Mouse (Mus musculus) MEL (cell line): Measurements from ENCODE around the gene Cd38. TPM values are rescaled to one million over a fixed set of nuclear protein-coding genes. Genes with fewer than 3 reads are reported as not detected.

Source experiments
- DNase-seq: peaks from one replicate; pipeline ENCODE4 v3.0.0; 2011; ENCODE audit warnings: low read depth, low spot score
- H3K27ac ChIP-seq: 2 replicates; pipeline ENCODE4 v1.5.1; 2012; ENCODE audit warnings: low read depth, mild to moderate bottlenecking, control low read depth, low read length, moderate library complexity; ENCODE audit not compliant: control insufficient read depth
- H3K27me3 ChIP-seq, 2 experiments: fragments of 150-350 bp in 1 of 2; sonication (generic) in 1 of 2; 2 replicates each; pipeline ENCODE4 v1.6.1; 2012; ENCODE audit warnings: low read length in 2 of 2, mild to moderate bottlenecking in 2 of 2, improper control_type of control experiment in 1 of 2, moderate library complexity in 1 of 2; ENCODE audit not compliant: insufficient read depth in 2 of 2, control insufficient read depth in 1 of 2
- H3K36me3 ChIP-seq, 2 experiments: 2 replicates each; pipeline ENCODE4 v1.6.1; 2012 to 2014; ENCODE audit warnings: low read length in 2 of 2, improper control_type of control experiment in 1 of 2, inconsistent platforms in 1 of 2, mild to moderate bottlenecking in 1 of 2; ENCODE audit not compliant: insufficient read depth in 2 of 2, control insufficient read depth in 1 of 2
- H3K4me1 ChIP-seq, 2 experiments: fragments of 150-350 bp in 1 of 2; sonication (generic) in 1 of 2; 2 replicates each; pipeline ENCODE4 v1.6.1; 2012; ENCODE audit warnings: low read length in 2 of 2, improper control_type of control experiment in 1 of 2, mild to moderate bottlenecking in 1 of 2; ENCODE audit not compliant: insufficient read depth in 2 of 2, control insufficient read depth in 1 of 2
- H3K4me3 ChIP-seq, 2 experiments: fragments of 150-350 bp in 1 of 2; sonication (generic) in 1 of 2; 2 replicates each; pipeline ENCODE4 v1.5.1; 2012; ENCODE audit warnings: low read depth in 2 of 2, low read length in 2 of 2, mild to moderate bottlenecking in 2 of 2, moderate library complexity in 2 of 2, control low read depth in 1 of 2, improper control_type of control experiment in 1 of 2; ENCODE audit not compliant: control insufficient read depth in 1 of 2, insufficient read depth in 1 of 2
- H3K79me2 ChIP-seq: 2 replicates; pipeline ENCODE4 v1.6.1; 2012; ENCODE audit warnings: mild to moderate bottlenecking, low read length, moderate library complexity; ENCODE audit not compliant: control insufficient read depth, poor library complexity, insufficient read depth
- H3K9ac ChIP-seq: 2 replicates; pipeline ENCODE4 v1.6.1; 2012; ENCODE audit warnings: low read depth, mild to moderate bottlenecking, control low read depth, low read length, moderate library complexity; ENCODE audit not compliant: control insufficient read depth, poor library complexity, severe bottlenecking
- H3K9me3 ChIP-seq: fragments of 150-350 bp; sonication (generic); replicated peaks from 2 replicates; pipeline ENCODE4 v1.6.1; 2012; ENCODE audit warnings: mild to moderate bottlenecking, low read length, improper control_type of control experiment, moderate library complexity; ENCODE audit not compliant: insufficient read depth
- BHLHE40 ChIP-seq: IDR thresholded peaks from 2 replicates; pipeline ENCODE4 v1.6.1; 2012; ENCODE audit warnings: low read depth, mild to moderate bottlenecking, inconsistent platforms, low read length, improper control_type of control experiment, borderline replicate concordance
- CHD1 ChIP-seq: IDR thresholded peaks from 2 replicates; pipeline ENCODE4 v1.6.1; 2012; ENCODE audit warnings: low read depth, mild to moderate bottlenecking, inconsistent platforms, low read length, improper control_type of control experiment
- ELF1 ChIP-seq: IDR thresholded peaks from 2 replicates; pipeline ENCODE4 v1.6.1; 2014; ENCODE audit warnings: low read depth, mild to moderate bottlenecking, inconsistent platforms, low read length, improper control_type of control experiment, moderate library complexity
- GABPA ChIP-seq: IDR thresholded peaks from 2 replicates; pipeline ENCODE4 v1.6.1; 2012; ENCODE audit warnings: low read depth, mild to moderate bottlenecking, inconsistent platforms, low read length, improper control_type of control experiment, moderate library complexity
- GATA1 ChIP-seq: IDR thresholded peaks from 2 replicates; pipeline ENCODE4 v1.6.1; 2011; ENCODE audit warnings: low read depth, low read length, improper control_type of control experiment
- JUND ChIP-seq: IDR thresholded peaks from 2 replicates; pipeline ENCODE4 v1.6.1; 2011; ENCODE audit warnings: low read depth, mild to moderate bottlenecking, improper control_type of control experiment, low read length
- MAX ChIP-seq: IDR thresholded peaks from 2 replicates; pipeline ENCODE4 v1.6.1; 2011; ENCODE audit warnings: low read length, improper control_type of control experiment
- MAZ ChIP-seq: IDR thresholded peaks from 2 replicates; pipeline ENCODE4 v1.6.1; 2012; ENCODE audit warnings: low read depth, mild to moderate bottlenecking, inconsistent platforms, low read length, improper control_type of control experiment
- NELFE ChIP-seq: IDR thresholded peaks from 2 replicates; pipeline ENCODE4 v1.6.1; 2011; ENCODE audit warnings: low read depth, low read length, improper control_type of control experiment
- NRF1 ChIP-seq: IDR thresholded peaks from 2 replicates; pipeline ENCODE4 v1.6.1; 2014; ENCODE audit warnings: low read depth, mild to moderate bottlenecking, inconsistent platforms, low read length, improper control_type of control experiment, moderate library complexity; ENCODE audit not compliant: poor library complexity, insufficient read depth, severe bottlenecking
- POLR2A ChIP-seq, 2 experiments: IDR thresholded peaks; 2 replicates each; pipeline ENCODE4 v1.6.1; 2011 to 2012; ENCODE audit warnings: low read length in 2 of 2, mild to moderate bottlenecking in 2 of 2, control low read depth in 1 of 2, improper control_type of control experiment in 1 of 2, low read depth in 1 of 2, moderate library complexity in 1 of 2; ENCODE audit not compliant: control insufficient read depth in 1 of 2, insufficient read depth in 1 of 2, poor library complexity in 1 of 2
- POLR2AphosphoS2 ChIP-seq: IDR thresholded peaks from 2 replicates; pipeline ENCODE4 v1.6.1; 2011; ENCODE audit warnings: low read length, improper control_type of control experiment
- RAD21 ChIP-seq: IDR thresholded peaks from 2 replicates; pipeline ENCODE4 v1.6.1; 2011; ENCODE audit warnings: mild to moderate bottlenecking, low read depth, low read length, improper control_type of control experiment
- SIN3A ChIP-seq: IDR thresholded peaks from 2 replicates; pipeline ENCODE4 v1.6.1; 2012; ENCODE audit warnings: low read length, improper control_type of control experiment, inconsistent platforms
- SMC3 ChIP-seq: IDR thresholded peaks from 2 replicates; pipeline ENCODE4 v1.6.1; 2011; ENCODE audit warnings: low read depth, low read length, improper control_type of control experiment
- TAL1 ChIP-seq: IDR thresholded peaks from 2 replicates; pipeline ENCODE4 v1.6.1; 2012; ENCODE audit warnings: mild to moderate bottlenecking, inconsistent platforms, low read length, moderate library complexity, mixed read lengths
- TBP ChIP-seq: IDR thresholded peaks from 2 replicates; pipeline ENCODE4 v1.8.0; 2011; ENCODE audit warnings: low read depth, low read length, improper control_type of control experiment
- TCF12 ChIP-seq: IDR thresholded peaks from 2 replicates; pipeline ENCODE4 v1.6.1; 2014; ENCODE audit warnings: low read depth, mild to moderate bottlenecking, inconsistent platforms, low read length, improper control_type of control experiment, moderate library complexity
- USF1 ChIP-seq: IDR thresholded peaks from 2 replicates; pipeline ENCODE4 v1.6.1; 2014; ENCODE audit warnings: low read depth, mild to moderate bottlenecking, inconsistent platforms, low read length, improper control_type of control experiment, moderate library complexity
- USF2 ChIP-seq, 2 experiments: IDR thresholded peaks; 2 replicates each; pipeline ENCODE4 v1.6.1; 2011 to 2012; ENCODE audit warnings: improper control_type of control experiment in 2 of 2, low read length in 2 of 2, borderline replicate concordance in 1 of 2, inconsistent platforms in 1 of 2, low read depth in 1 of 2, mild to moderate bottlenecking in 1 of 2; ENCODE audit not compliant: insufficient read depth in 1 of 2
- ZMIZ1 ChIP-seq: IDR thresholded peaks from 2 replicates; pipeline ENCODE4 v1.6.1; 2012; ENCODE audit warnings: low read depth, mild to moderate bottlenecking, inconsistent platforms, low read length, improper control_type of control experiment, moderate library complexity
- polyA plus RNA-seq, 2 experiments: library from polyadenylated mRNA; stranded (reverse) in 1 of 2; unstranded in 1 of 2; fragments of >175 nt in 1 of 2; fragments of >200 nt in 1 of 2; gene quantifications; 2 replicates each; pipeline versions ENCODE4 v1.2.1 to v1.2.4; 2012; ENCODE audit warnings: low replicate concordance in 2 of 2, low read depth in 1 of 2; ENCODE audit not compliant: insufficient read length in 2 of 2, insufficient read depth in 1 of 2, missing spikeins in 1 of 2
- total RNA-seq: library from RNA; depleted of rRNA; stranded (reverse); fragments of 300-350 nt; gene quantifications from 2 replicates; pipeline ENCODE4 v1.2.3, GENCODE M21; 2012

Gene Cd38
- total and polyA plus RNA-seq, 3 experiments, result not detected

DNA sequence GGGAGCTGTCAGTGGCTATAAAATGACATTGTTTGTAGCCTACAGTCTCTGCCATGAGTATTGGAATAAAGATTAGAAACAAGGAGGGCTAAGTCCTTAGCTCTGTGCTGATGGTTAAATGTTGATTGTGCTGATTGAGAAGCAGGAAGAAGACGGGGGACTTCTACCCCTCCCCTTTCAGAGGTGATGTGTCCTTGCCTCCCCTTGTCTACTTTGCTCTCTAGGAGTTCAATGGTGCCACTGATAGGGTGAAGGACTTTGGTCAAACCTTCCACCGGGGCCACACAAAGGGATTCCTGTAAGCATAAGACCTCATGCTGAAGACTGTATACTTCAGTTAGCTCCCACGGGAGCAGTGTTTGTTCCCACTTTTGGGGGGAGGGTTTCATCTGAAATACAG is 45.5 kb upstream of the Cd38 start:
- H3K4me3 ChIP-seq, result no peak overlapping the region
- DNase-seq, result no peak
- H3K27ac ChIP-seq, result no peak overlapping the region
- TF ChIP-seq MAX (no peak), BHLHE40 (no peak)
- H3K9me3 ChIP-seq, result no peaks in the 10 kb centered on the region
- peaks cover 0 to 9% of the 10 kb centered on the region in 2 experiments; a peak in 2 of 4 replicates for H3K27me3 ChIP-seq
- no peaks in the 10 kb centered on the region for H3K4me1 ChIP-seq
- no peak overlapping the region for H3K9ac ChIP-seq
- no peaks in the 10 kb centered on the region for H3K36me3 ChIP-seq
- no peaks in the 10 kb centered on the region for H3K79me2 ChIP-seq

DNA sequence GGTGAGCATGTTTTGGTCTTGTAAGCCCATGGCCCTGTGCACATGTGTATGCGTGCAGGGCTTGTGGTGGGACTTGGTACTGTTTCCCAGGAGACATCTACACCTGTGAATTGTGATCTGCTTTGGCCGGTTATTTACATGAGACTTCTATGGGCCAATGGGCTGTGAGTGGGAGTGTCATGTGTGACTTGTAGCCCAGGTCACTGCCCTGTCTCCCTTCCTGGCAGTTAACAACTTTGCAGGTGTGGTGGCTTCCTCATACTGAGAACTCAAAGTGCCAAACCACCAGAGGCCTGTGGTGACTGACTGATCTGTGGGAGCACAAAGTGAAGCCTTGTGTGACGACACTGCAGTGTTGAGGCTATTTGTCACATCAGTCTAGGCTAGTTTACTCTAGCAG is 43.8 kb upstream of the Cd38 start:
- Histone ChIP-seq H3K27me3 (peaks cover 0 to 5% of the 10 kb centered on the region in 2 experiments; a peak in 2 of 4 replicates), H3K36me3 (no peaks in the 10 kb centered on the region), H3K9ac (no peak overlapping the region), H3K79me2 (no peaks in the 10 kb centered on the region), H3K9me3 (no peaks in the 10 kb centered on the region), H3K27ac (no peak overlapping the region), H3K4me1 (no peaks in the 10 kb centered on the region), H3K4me3 (no peak overlapping the region)
- DNase-seq, result no peak
- no peak for TF ChIP-seq ZMIZ1
- TF ChIP-seq USF2 (IDR thresholded peaks at IDR 0.05; ENCODE audit: borderline replicate concordance in 1 of 2, insufficient read depth in 1 of 2, low read depth in 1 of 2, low read length in 2 of 2), result no peak
- no peak for TF ChIP-seq SIN3A
- no peak for TF ChIP-seq ELF1
- TF ChIP-seq JUND, result no peak
- TF ChIP-seq USF1, result no peak
- no peak for TF ChIP-seq MAZ
- no peak for TF ChIP-seq GABPA
- TF ChIP-seq CHD1, result no peak
- no peak for TF ChIP-seq POLR2A (IDR thresholded peaks at IDR 0.05; ENCODE audit: control insufficient read depth in 1 of 2, insufficient read depth in 1 of 2, low read depth in 1 of 2, low read length in 2 of 2, poor library complexity in 1 of 2)
- TF ChIP-seq GATA1, result no peak
- no peak for TF ChIP-seq POLR2AphosphoS2

DNA sequence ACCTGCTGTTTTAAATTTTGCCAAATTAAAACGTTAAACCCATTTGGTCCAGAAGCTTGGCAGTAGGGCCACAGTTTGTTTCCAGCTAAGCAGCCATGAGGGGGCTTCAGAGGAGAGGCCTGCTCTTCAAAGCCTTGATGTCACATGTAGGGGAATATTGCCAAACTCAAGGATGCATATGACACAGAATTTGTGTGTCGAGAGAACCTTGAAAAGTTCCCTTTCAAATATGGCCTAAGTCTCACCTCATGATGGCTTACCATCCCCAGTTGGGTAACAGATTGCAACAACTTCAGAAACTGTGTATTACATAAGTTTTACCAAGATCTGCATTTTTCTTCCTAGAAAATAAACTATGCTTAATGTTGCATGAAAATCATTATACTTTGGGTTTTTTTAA is 41.5 kb upstream of the Cd38 start:
- no peaks in the 10 kb centered on the region for H3K79me2 ChIP-seq
- TF ChIP-seq TCF12, result no peak
- no peak for TF ChIP-seq MAX
- TF ChIP-seq TAL1, result no peak
- no peak for TF ChIP-seq RAD21
- TF ChIP-seq NELFE, result no peak
- no peak for TF ChIP-seq SMC3
- no peak for TF ChIP-seq GABPA
- TF ChIP-seq NRF1, result no peak
- TF ChIP-seq TBP, result no peak
- TF ChIP-seq, all 39 proteins: peak for 0
- Histone ChIP-seq H3K4me1 (no peaks in the 10 kb centered on the region), H3K36me3 (no peaks in the 10 kb centered on the region), H3K27ac (no peak overlapping the region), H3K9me3 (no peaks in the 10 kb centered on the region), H3K27me3 (peaks cover 0 to 5% of the 10 kb centered on the region in 2 experiments; a peak in 2 of 4 replicates), H3K4me3 (no peak overlapping the region), H3K9ac (no peak overlapping the region)
- no peak for DNase-seq
